Mouse (Mus musculus) limb, embryonic 10.5 days (tissue): ENCODE measurements at regions not wholly inside any gene's neighbourhood (a gene's known extent, or its start where the extent isn't known, plus 50 kb on each side); places are given as distances from the start of the nearest gene placed in this dataset.

Experiments used
- DNase-seq: peaks from one replicate; pipeline ENCODE4 v3.0.0-alpha.2; 2017; ENCODE audit warnings: low spot score
- H3K27ac ChIP-seq: fragments of 300-500 bp; sonication (generic); 2 replicates; pipeline ENCODE4 v1.5.1; 2016; ENCODE audit warnings: mild to moderate bottlenecking
- H3K27me3 ChIP-seq: fragments of 300-500 bp; sonication (generic); 2 replicates; pipeline ENCODE4 v1.6.1; 2016; ENCODE audit warnings: low read depth, mild to moderate bottlenecking; ENCODE audit not compliant: poor library complexity, severe bottlenecking
- H3K36me3 ChIP-seq: fragments of 300-500 bp; sonication (generic); 2 replicates; pipeline ENCODE4 v1.6.1; 2016; ENCODE audit warnings: mild to moderate bottlenecking, moderate library complexity
- H3K4me1 ChIP-seq: fragments of 300-500 bp; sonication (generic); 2 replicates; pipeline ENCODE4 v1.6.1; 2016
- H3K4me3 ChIP-seq: fragments of 300-500 bp; sonication (generic); 2 replicates; pipeline ENCODE4 v1.5.1; 2016; ENCODE audit warnings: mild to moderate bottlenecking, moderate library complexity
- H3K9me3 ChIP-seq: fragments of 300-500 bp; sonication (generic); replicated peaks from 2 replicates; pipeline ENCODE4 v1.6.1; 2016; ENCODE audit warnings: mild to moderate bottlenecking
- WGBS: fragments of 180-500 bp; shearing (Covaris S2); methylation state at CpG from one replicate; pipeline ENCODE4 v1.1.7; 2016; 5-methylcytosine and 5-hydroxymethylcytosine counted together

DNA sequence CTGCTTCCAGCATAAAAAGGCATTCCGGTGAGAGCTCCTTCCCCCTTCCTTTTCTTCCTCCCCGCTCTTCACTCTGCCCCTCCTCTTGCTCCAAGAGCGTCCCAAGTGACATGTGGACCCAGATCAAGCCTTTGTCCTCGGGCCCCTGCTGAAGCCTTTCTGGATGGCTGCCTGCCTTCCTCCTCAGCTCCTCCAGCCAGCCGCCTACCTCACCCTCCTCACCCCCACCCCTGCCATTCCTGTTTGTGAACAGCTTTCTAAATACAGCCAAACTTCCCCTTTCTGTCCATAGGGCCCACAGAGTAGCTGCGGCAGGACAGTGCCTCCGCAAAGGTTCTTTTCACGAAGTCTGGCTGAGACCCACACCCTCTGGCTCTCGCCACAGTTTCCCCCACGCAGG, 87.2 kb downstream of the Zfp36l2 start:
- WGBS: 66% methylated on average over 10 of the region's 10 CpGs
- Histone ChIP-seq H3K9me3 (no peaks in the 10 kb centered on the region), H3K27ac (peak overlapping the region; percentile 68), H3K36me3 (no peaks in the 10 kb centered on the region), H3K27me3 (peaks cover 14% of the 10 kb centered on the region), H3K4me1 (peaks cover 51% of the 10 kb centered on the region), H3K4me3 (no peak overlapping the region)
- no peak for DNase-seq

DNA sequence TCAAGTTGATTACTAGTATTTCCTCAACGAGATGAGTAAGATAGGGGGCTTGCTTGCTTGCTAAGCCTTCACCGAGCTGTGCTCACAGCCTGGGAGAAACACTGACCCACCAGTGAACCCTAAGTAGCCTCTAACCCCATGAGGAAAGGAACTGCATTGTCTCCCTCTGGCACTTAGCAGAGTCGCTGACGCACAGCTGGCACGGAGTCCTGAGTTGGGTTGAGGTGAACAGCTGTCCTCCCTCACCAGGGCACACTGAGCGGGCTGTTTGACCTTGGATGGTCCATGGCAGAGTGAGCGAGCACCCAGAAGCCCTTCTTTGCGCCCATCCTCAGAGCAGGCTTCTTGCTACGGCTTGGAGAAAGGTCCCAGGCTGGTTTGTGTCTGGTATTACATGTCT, 88.0 kb downstream of the Zfp36l2 start:
- Histone ChIP-seq H3K27me3 (peaks cover 18% of the 10 kb centered on the region), H3K4me1 (peaks cover 51% of the 10 kb centered on the region), H3K36me3 (no peaks in the 10 kb centered on the region), H3K27ac (peak overlapping the region; percentile 68; the same call in 1 of the 2 replicates), H3K9me3 (no peaks in the 10 kb centered on the region), H3K4me3 (no peak overlapping the region)
- 86% methylated on average over 9 of the region's 9 CpGs for WGBS
- DNase-seq: no peak

DNA sequence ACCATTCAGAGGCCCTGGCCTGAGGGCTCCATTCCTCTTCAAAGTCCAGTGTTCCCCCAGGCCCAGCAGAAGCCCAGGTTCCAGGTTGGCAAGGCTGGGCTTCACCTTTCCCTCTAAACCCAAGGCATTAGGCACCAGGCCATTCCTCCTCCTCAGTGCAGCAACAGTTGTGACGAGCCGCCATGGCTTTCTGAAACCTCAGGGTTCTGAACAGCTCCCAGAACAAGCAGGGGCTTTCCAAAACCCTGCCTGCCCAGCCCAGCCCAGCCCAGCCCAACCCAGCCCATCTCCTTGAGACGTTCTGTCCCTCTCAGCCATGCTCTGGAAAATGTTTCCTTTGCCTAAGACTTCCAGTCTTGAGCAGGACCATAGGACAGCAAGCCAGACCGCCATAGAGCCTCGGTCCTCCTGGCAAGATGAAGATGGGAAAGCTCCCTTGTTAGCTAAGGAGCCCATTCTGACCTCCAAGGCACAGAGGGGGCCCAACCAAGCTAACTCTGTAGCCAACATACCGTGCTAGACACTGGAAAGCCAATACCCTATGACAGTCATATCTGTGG, 89.8 kb downstream of the Zfp36l2 start:
- peaks cover 21% of the 10 kb centered on the region for H3K27me3 ChIP-seq
- no peak for DNase-seq
- no peaks in the 10 kb centered on the region for H3K36me3 ChIP-seq
- 90% methylated on average over 6 of the region's 6 CpGs for WGBS
- H3K4me3 ChIP-seq: no peak overlapping the region
- H3K27ac ChIP-seq: peak overlapping the region; percentile 93
- H3K4me1 ChIP-seq: peaks cover 39% of the 10 kb centered on the region
- no peaks in the 10 kb centered on the region for H3K9me3 ChIP-seq

DNA sequence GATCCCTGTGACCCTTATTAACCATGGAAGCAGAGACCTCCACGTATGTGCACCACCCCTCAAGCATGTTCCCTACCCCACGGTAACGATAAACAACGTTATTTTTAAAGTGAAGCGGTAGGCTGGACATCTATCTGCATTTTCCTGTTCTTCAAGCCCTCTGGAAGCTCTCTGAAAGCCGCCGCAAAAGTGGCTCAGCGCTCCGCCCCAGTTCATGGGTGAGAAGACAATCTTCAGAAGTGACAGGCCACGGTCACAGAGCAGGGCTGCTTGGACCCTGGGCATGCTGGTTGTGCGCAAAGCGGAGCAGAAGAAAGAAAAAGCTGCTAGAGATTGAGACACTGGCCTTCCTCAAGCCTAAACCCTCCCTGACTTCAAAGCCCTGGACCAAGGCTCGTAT, 90.5 kb downstream of the Zfp36l2 start:
- DNase-seq: peak; percentile 44
- Histone ChIP-seq H3K27me3 (peaks cover 21% of the 10 kb centered on the region), H3K36me3 (no peaks in the 10 kb centered on the region), H3K4me3 (no peak overlapping the region), H3K27ac (peak overlapping the region; percentile 93), H3K4me1 (peaks cover 39% of the 10 kb centered on the region), H3K9me3 (no peaks in the 10 kb centered on the region)
- WGBS: 72% methylated on average over 13 of the region's 13 CpGs

DNA sequence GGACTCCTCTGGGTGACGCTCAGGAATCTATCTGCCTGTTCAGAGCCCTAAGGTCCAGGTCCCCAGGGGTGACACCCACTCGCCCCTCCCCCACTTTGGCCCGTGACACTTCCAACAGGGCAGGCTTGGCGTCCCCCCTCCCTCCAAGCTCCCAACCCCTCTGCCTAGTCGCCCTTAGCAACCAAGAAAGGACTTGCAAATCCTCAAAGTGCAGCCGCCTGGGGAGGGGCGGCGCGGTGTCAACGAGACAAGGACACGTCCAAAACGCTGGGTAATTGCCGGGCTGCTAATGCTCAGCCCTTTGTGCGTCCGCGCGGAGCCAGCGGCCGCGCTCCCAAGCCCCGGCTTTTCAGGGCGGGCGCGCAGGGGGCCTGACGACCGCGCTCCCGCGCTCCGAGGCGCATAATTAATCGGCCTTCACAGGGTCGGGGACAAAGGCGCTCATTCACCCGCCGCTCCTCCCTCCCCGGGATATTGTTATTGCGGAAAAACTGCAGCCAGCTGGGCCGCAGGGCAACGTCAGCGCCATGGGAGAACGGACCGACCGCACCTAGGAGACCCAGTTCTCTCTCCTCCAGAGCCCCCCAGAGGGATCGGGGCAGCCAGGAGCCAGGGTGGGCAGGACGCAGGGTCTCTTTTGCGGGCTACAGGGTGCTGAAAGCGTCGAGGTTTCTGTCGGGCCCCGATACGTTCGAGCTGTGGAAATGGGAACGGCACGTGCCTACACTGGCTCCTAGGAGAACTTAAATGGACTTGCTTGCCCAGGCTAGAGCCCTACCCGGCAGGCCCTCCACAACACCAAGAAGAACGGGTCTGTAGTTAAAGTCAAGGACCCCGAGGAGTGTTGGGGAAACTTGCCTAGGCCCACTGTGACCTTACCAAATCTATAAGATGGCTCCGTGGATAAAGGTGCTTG, 91.1 kb downstream of the Zfp36l2 start:
- peak overlapping the region; percentile 45 for H3K4me3 ChIP-seq
- WGBS: 4% methylated on average over 59 of the region's 59 CpGs
- DNase-seq: peak; percentile 83
- no peaks in the 10 kb centered on the region for H3K9me3 ChIP-seq
- H3K27me3 ChIP-seq: peaks cover 21% of the 10 kb centered on the region
- H3K27ac ChIP-seq: peak overlapping the region; percentile 93
- H3K36me3 ChIP-seq: no peaks in the 10 kb centered on the region
- H3K4me1 ChIP-seq: peaks cover 39% of the 10 kb centered on the region

DNA sequence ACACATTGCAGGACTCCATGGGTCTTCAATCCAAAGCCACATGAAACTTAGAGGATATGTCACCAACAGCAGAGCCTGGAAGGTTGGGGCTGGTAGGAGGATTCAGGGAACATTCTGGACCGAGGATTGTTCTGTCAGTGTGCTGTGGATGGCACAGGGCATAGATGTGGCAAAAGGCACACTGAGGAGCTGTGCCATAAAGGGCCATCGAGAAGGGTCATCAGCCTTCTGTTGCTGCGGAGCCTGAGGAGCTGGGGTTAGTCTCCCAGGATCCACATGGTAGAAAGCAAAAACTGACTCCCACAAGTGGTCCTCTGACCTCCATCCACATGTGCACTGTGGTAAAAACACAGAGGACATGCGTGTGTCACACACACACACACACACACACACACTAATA, 91.9 kb downstream of the Zfp36l2 start:
- Histone ChIP-seq H3K27ac (peak overlapping the region; percentile 93), H3K4me1 (peaks cover 35% of the 10 kb centered on the region), H3K9me3 (no peaks in the 10 kb centered on the region), H3K4me3 (peak overlapping the region; percentile 45; the same call in 1 of the 2 replicates), H3K27me3 (peaks cover 21% of the 10 kb centered on the region), H3K36me3 (no peaks in the 10 kb centered on the region)
- 34% methylated on average over 4 of the region's 4 CpGs for WGBS
- DNase-seq: no peak

DNA sequence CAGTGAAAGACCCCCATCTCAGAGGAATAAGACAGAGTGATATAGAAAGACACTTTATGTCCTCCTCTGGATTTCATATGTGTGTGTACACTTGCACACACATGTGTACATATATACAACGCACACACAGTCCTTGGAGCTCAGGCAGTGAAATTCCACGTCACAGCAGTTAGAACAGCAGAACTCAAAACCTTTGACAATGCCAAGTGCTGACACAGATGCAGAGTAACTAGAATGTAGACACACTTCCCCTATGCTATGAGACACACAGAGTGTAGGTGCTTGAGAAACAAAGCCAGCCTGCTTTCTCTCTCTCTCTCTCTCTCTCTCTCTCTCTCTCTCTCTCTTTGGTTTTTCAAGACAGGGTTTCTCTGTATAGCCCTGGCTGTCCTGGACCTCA, 92.7 kb downstream of the Zfp36l2 start:
- Histone ChIP-seq H3K4me1 (peaks cover 28% of the 10 kb centered on the region), H3K36me3 (no peaks in the 10 kb centered on the region), H3K4me3 (no peak overlapping the region), H3K27me3 (peaks cover 21% of the 10 kb centered on the region), H3K9me3 (no peaks in the 10 kb centered on the region), H3K27ac (no peak overlapping the region)
- WGBS: 85% methylated on average over 2 of the region's 2 CpGs
- no peak for DNase-seq

DNA sequence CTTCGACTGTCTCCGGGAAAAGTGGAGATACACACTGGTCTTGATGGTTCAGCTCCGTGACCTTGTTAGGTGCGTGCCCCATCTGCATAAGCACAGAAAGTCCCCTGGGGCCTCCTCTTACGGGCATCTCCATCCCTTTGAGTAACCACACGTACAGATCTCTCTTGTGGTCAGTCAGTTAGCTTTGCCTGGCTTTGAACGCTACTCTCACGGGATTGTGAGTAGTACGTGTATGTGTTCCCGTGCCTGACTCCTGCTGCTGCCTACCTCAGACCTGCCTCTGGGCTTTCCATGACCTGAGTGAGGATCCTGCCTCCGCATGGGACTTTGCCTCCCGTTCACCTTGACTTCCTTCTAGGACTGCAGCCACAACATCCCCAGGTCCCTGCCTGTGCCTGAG, 101.4 kb downstream of the Zfp36l2 start:
- no peak for DNase-seq
- H3K4me1 ChIP-seq: peaks cover 48% of the 10 kb centered on the region
- H3K27me3 ChIP-seq: no peaks in the 10 kb centered on the region
- H3K4me3 ChIP-seq: no peak overlapping the region
- H3K9me3 ChIP-seq: no peaks in the 10 kb centered on the region
- peak overlapping the region; percentile 50; the same call in 1 of the 2 replicates for H3K27ac ChIP-seq
- WGBS: 87% methylated on average over 12 of the region's 12 CpGs
- H3K36me3 ChIP-seq: no peaks in the 10 kb centered on the region

DNA sequence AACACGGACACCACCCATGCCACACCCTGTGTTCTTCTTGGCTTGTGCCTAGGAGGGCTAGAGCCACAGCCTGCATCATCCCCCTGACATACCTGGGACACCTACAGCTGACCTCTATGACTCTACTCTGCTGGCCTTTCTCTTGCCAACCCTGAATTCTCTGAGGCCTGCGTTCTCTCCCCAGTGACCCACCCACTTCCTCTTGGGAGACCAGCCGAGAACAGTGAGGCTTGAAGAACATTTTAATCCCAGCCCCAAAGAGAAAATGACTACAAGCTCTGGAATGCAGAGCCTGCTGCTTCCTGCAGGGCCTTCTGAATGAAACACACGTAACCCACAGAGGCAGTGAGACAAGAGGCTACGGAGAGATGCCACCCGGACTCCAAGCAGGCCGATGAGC, 102.0 kb downstream of the Zfp36l2 start:
- no peak overlapping the region for H3K4me3 ChIP-seq
- no peaks in the 10 kb centered on the region for H3K27me3 ChIP-seq
- H3K9me3 ChIP-seq: no peaks in the 10 kb centered on the region
- peak overlapping the region; percentile 50; the same call in 1 of the 2 replicates for H3K27ac ChIP-seq
- no peak for DNase-seq
- 72% methylated on average over 7 of the region's 7 CpGs for WGBS
- H3K4me1 ChIP-seq: peaks cover 48% of the 10 kb centered on the region
- no peaks in the 10 kb centered on the region for H3K36me3 ChIP-seq

DNA sequence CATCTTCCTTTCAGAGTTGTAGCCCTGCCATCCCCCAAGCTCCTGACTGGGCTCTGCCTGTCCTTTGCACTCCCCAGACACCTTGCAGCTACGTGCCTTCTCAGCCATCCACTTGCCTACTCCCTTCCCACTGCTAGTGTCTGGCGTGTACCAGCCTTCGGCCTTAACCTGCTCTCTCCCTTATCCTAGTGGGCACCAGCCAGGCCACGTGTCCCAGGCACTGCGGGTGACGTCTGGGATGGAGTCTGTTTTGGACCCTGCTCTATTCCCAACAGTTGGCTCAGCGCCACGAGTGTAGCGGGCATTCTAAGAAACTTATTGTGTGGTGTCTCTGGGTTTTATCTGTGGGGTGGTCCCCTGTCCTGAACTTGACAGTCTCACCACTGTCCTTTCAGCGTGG, 102.5 kb downstream of the Zfp36l2 start:
- H3K27ac ChIP-seq: peak overlapping the region; percentile 50; the same call in 1 of the 2 replicates
- WGBS: 90% methylated on average over 10 of the region's 10 CpGs
- no peaks in the 10 kb centered on the region for H3K36me3 ChIP-seq
- H3K4me3 ChIP-seq: no peak overlapping the region
- no peaks in the 10 kb centered on the region for H3K9me3 ChIP-seq
- H3K27me3 ChIP-seq: no peaks in the 10 kb centered on the region
- DNase-seq: no peak
- peaks cover 48% of the 10 kb centered on the region for H3K4me1 ChIP-seq

DNA sequence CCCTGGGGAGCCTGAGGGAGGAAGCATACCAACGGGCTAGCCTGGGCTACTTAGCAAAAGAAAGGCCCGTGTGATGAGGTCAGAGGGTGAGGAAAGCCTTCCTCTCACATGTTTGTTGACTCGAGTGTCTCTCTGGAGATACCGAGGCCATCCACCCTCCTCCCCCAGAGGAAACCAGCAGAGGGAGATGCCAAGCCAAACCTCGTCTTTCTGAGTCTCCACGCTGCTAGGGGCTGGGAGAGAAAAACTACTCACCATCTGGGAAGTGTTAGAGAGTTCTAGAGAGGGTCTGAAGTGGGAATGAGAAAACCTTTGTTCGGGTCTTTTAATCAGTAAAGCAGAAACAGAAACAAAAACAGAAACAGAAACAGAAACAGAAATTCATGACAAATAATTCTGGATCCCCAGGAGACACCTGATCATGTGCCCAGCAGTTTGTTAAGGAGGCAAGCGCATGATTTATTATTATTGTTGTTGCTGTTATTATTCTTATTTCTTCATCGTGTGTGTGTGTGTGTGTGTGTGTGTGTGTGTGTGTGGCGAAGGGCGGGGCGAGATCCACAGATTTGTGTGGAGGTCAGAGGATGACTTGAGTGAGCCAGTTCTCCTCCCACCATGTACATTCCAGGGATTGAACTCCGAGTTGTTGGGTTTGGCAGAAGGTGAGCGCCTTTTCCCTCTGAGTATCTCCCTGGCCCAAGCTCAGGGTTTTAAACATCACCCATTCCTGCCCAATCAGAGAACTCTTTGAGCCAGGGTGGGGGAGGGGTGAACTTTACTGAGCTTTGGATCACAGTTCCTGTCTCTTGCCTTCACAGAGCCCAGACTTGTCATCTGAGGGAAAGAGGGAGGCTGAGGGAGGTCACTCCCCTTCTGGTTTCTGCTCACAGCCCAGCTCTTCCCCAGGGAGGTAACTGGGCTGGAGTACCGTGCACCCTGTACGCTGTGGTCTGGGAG, 104.2 kb downstream of the Zfp36l2 start:
- peaks cover 48% of the 10 kb centered on the region for H3K4me1 ChIP-seq
- 73% methylated on average over 16 of the region's 16 CpGs for WGBS
- no peaks in the 10 kb centered on the region for H3K9me3 ChIP-seq
- H3K4me3 ChIP-seq: no peak overlapping the region
- peak overlapping the region; percentile 50 for H3K27ac ChIP-seq
- no peaks in the 10 kb centered on the region for H3K27me3 ChIP-seq
- DNase-seq: no peak
- H3K36me3 ChIP-seq: no peaks in the 10 kb centered on the region

DNA sequence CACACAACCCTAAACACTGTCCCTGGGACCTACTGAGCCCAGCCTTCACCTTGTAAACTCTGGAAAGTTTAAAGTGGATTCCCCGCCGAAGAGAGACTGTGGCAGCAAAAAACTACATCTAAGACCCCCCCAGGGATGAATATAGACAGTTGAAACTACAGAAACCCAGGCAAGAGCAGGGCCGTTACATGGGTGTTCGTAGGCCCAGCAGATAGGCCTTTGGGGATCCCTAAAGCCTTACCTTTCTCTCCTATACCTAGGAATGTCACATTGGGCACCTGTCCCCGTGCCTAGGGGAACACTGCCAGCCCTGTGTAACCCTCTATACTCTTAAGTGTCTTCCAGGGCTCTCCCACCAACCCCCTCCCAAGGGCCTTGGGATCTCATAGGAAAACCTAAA, 105.2 kb downstream of the Zfp36l2 start:
- Histone ChIP-seq H3K27me3 (no peaks in the 10 kb centered on the region), H3K27ac (peak overlapping the region; percentile 70), H3K4me3 (no peak overlapping the region), H3K9me3 (no peaks in the 10 kb centered on the region), H3K4me1 (peaks cover 48% of the 10 kb centered on the region), H3K36me3 (no peaks in the 10 kb centered on the region)
- DNase-seq: no peak
- WGBS: 90% methylated on average over 5 of the region's 5 CpGs
